Mouse (Mus musculus): Measurements from ENCODE around the gene Nup88.

Nup88 gene

GRCm38 (mm10) chr11:70969271-70969794 lies 440 bp downstream of the Nup88 start:
- DNase-seq: no peak

GRCm38 (mm10) chr11:70964222-70964907 lies 5.4 kb downstream of the Nup88 start:
- DNase-seq: no peak

GRCm38 (mm10) chr11:70960786-70961554 lies 8.8 kb downstream of the Nup88 start:
- no peak for DNase-seq

- DNase-seq: no peak
Measured at GRCm38 (mm10) chr11:70954711-70955110, 15.1 kb downstream of the Nup88 start.

GRCm38 (mm10) chr11:70944935-70945817 lies 24.6 kb downstream of the Nup88 start:
- DNase-seq: no peak

GRCm38 (mm10) chr11:70943651-70944050 lies 26.1 kb downstream of the Nup88 start:
- DNase-seq: no peak

- no peak for DNase-seq
Measured at GRCm38 (mm10) chr11:70942596-70942995, 27.2 kb downstream of the Nup88 start.

GRCm38 (mm10) chr11:70935316-70935715 lies 34.5 kb downstream of the Nup88 start:
- no peak for DNase-seq

GRCm38 (mm10) chr11:70931461-70931860 lies 38.3 kb downstream of the Nup88 start:
- DNase-seq: no peak

- DNase-seq: no peak
Measured at GRCm38 (mm10) chr11:70919524-70919923, 50.2 kb downstream of the Nup88 start.

GRCm38 (mm10) chr11:70917896-70918295 lies 51.9 kb downstream of the Nup88 start:
- no peak for DNase-seq

- DNase-seq: no peak
Measured at GRCm38 (mm10) chr11:70911920-70912319, 57.9 kb downstream of the Nup88 start.

GRCm38 (mm10) chr11:70911323-70911722 lies 58.5 kb downstream of the Nup88 start:
- DNase-seq: no peak

- DNase-seq: no peak
Measured at GRCm38 (mm10) chr11:70906681-70907080, 63.1 kb downstream of the Nup88 start.

GRCm38 (mm10) chr11:70898182-70898581 lies 71.6 kb downstream of the Nup88 start:
- DNase-seq: peak; percentile 7 to 9

- DNase-seq: peak; percentile 31 to 54
Measured at GRCm38 (mm10) chr11:70897680-70898079, 72.1 kb downstream of the Nup88 start.

All from lung, adult 18-20 months (tissue).